Mouse (Mus musculus) heart, embryonic 11.5 days (tissue): ENCODE results near the gene Tmprss6. TPM values are rescaled to one million over a fixed set of nuclear protein-coding genes. Genes with fewer than 3 reads are reported as not detected.
A peak's percentile ranks its signal among the peaks of the same experiment; 100 is the strongest.

Experiments
- ATAC-seq: fragments of 200-750 bp; cut with Nextera tagmentation; replicated peaks from 2 replicates; pipeline ENCODE4 v1.8.0; 2017; ENCODE audit warnings: moderate library complexity; ENCODE audit not compliant: insufficient number of reproducible peaks, low FRiP score, low TSS enrichment
- H3K27ac ChIP-seq: fragments of 300-500 bp; sonication (generic); 2 replicates; pipeline ENCODE4 v1.5.1; 2014; ENCODE audit warnings: mild to moderate bottlenecking, low read depth, low read length
- H3K27me3 ChIP-seq: fragments of 300-500 bp; sonication (generic); 2 replicates; pipeline ENCODE4 v1.6.1; 2014; ENCODE audit warnings: mild to moderate bottlenecking, low read length, mixed read lengths; ENCODE audit not compliant: control insufficient read depth, insufficient read depth
- H3K36me3 ChIP-seq: fragments of 300-500 bp; sonication (generic); 2 replicates; pipeline ENCODE4 v1.6.1; 2014; ENCODE audit warnings: mild to moderate bottlenecking, low read length, moderate library complexity, mixed read lengths; ENCODE audit not compliant: control insufficient read depth, insufficient read depth
- H3K4me1 ChIP-seq: fragments of 300-500 bp; sonication (generic); 2 replicates; pipeline ENCODE4 v1.6.1; 2014; ENCODE audit warnings: low read length; ENCODE audit not compliant: control insufficient read depth, insufficient read depth
- H3K4me2 ChIP-seq: fragments of 300-500 bp; sonication (generic); 2 replicates; pipeline ENCODE4 v1.6.1; 2014; ENCODE audit warnings: mild to moderate bottlenecking, moderate library complexity
- H3K4me3 ChIP-seq: fragments of 300-500 bp; sonication (generic); 2 replicates; pipeline ENCODE4 v1.5.1; 2014; ENCODE audit warnings: low read depth, low read length
- H3K9ac ChIP-seq: fragments of 300-500 bp; sonication (generic); 2 replicates; pipeline ENCODE4 v1.6.1; 2014; ENCODE audit warnings: mild to moderate bottlenecking, low read depth, low read length, moderate library complexity
- H3K9me3 ChIP-seq: fragments of 300-500 bp; sonication (generic); replicated peaks from 2 replicates; pipeline ENCODE4 v1.6.1; 2016; ENCODE audit warnings: low read length; ENCODE audit not compliant: control insufficient read depth
- WGBS: fragments of 180-500 bp; shearing (Covaris S2); extraction: QIAGEN DNeasy Blood & Tissue Kit; methylation state at CpG from one replicate; pipeline ENCODE4 v1.1.7; 2014; ENCODE audit not compliant: insufficient replicate concordance; 5-methylcytosine and 5-hydroxymethylcytosine counted together
- polyA plus RNA-seq: library from polyadenylated mRNA; unstranded; fragments of >200 nt; fragmentation: Nextera tagmentation; extraction: Ambion mirVana; gene quantifications from 2 replicates; pipeline ENCODE4 v1.2.1, GENCODE M21; 2014

Gene Tmprss6
- polyA plus RNA-seq, 1 experiment from 2014 or later, result 0.64 TPM

- Histone ChIP-seq H3K9ac (peak overlapping the region; percentile 30; the same call in 1 of the 2 replicates), H3K27me3 (peaks cover 38% of the 10 kb centered on the region), H3K9me3 (no peaks in the 10 kb centered on the region), H3K36me3 (no peaks in the 10 kb centered on the region), H3K27ac (peak overlapping the region; percentile 78), H3K4me2 (no peak overlapping the region; the same call in 1 of the 2 replicates), H3K4me1 (peaks cover 12% of the 10 kb centered on the region), H3K4me3 (no peak overlapping the region)
- WGBS, result 80% methylated on average over 14 of the region's 14 CpGs
- ATAC-seq, result peak; percentile 80
These were observed 55.2 kb downstream of the Tmprss6 start for GRCm38 (mm10) chr15:78413083-78413718.

- H3K27me3 ChIP-seq, result peaks cover 38% of the 10 kb centered on the region
- no peaks in the 10 kb centered on the region for H3K9me3 ChIP-seq
- no peak for ATAC-seq
- H3K4me2 ChIP-seq, result peak overlapping the region; percentile 74
- no peak overlapping the region for H3K27ac ChIP-seq
- peak overlapping the region; percentile 40 for H3K9ac ChIP-seq
- 10% methylated on average over 12 of the region's 12 CpGs for WGBS
- peaks cover 18% of the 10 kb centered on the region for H3K4me1 ChIP-seq
- peak overlapping the region; percentile 38 for H3K4me3 ChIP-seq
- no peaks in the 10 kb centered on the region for H3K36me3 ChIP-seq
These were observed 58.8 kb downstream of the Tmprss6 start for GRCm38 (mm10) chr15:78409570-78410052.

- peaks cover 30% of the 10 kb centered on the region for H3K4me1 ChIP-seq
- ATAC-seq, result peak; percentile 86
These were observed 62.0 kb downstream of the Tmprss6 start, which contains the start of gene Mpst for GRCm38 (mm10) chr15:78406293-78406934. Gene Mpst, plus strand, starts transcription at chr15:78406416.

GRCm38 (mm10) chr15:78405517-78406211, 62.8 kb downstream of the Tmprss6 start, which contains the start of gene Tst:
Gene Tst, minus strand, starts transcription at chr15:78405907.
- Histone ChIP-seq H3K9ac (peak within 1 kb of the TSS; percentile 85), H3K4me2 (peak within 1 kb of the TSS; percentile 97), H3K36me3 (no peaks in the 10 kb centered on the region), H3K4me3 (peak within 1 kb of the TSS; percentile 69), H3K4me1 (peaks cover 30% of the 10 kb centered on the region), H3K27ac (peak within 1 kb of the TSS; percentile 88), H3K9me3 (no peaks in the 10 kb centered on the region), H3K27me3 (peaks cover 22% of the 10 kb centered on the region)
- ATAC-seq, result peak; percentile 67
- WGBS, result 3% methylated on average over 34 of the region's 34 CpGs

More at GRCm38 (mm10) chr15:78406293-78406934, 62.0 kb downstream of the Tmprss6 start, which contains the start of gene Mpst:
- peaks cover 30% of the 10 kb centered on the region for H3K27me3 ChIP-seq
- peak within 1 kb of the TSS; percentile 88 for H3K27ac ChIP-seq
- peak within 1 kb of the TSS; percentile 69 for H3K4me3 ChIP-seq
- whole genome bisulfite sequencing, result under 1% methylated on average over 40 of the region's 40 CpGs
- peak within 1 kb of the TSS; percentile 97 for H3K4me2 ChIP-seq
- H3K9ac ChIP-seq, result peak within 1 kb of the TSS; percentile 85
- H3K9me3 ChIP-seq, result no peaks in the 10 kb centered on the region
- H3K36me3 ChIP-seq, result no peaks in the 10 kb centered on the region

- Histone ChIP-seq H3K9me3 (no peaks in the 10 kb centered on the region), H3K27ac (no peak overlapping the region), H3K36me3 (no peaks in the 10 kb centered on the region), H3K27me3 (peaks cover 17% of the 10 kb centered on the region), H3K4me2 (peak overlapping the region; percentile 97), H3K4me1 (peaks cover 27% of the 10 kb centered on the region), H3K4me3 (peak overlapping the region; percentile 69), H3K9ac (peak overlapping the region; percentile 85; the same call in 1 of the 2 replicates)
- 52% methylated on average over 11 of the region's 11 CpGs for WGBS
- no peak for ATAC-seq
These were observed 63.3 kb downstream of the Tmprss6 start for GRCm38 (mm10) chr15:78405098-78405497.

- Histone ChIP-seq H3K4me3 (no peak overlapping the region), H3K36me3 (no peaks in the 10 kb centered on the region), H3K4me1 (peaks cover 22% of the 10 kb centered on the region), H3K27ac (peak overlapping the region; percentile 24; the same call in 1 of the 2 replicates), H3K9me3 (no peaks in the 10 kb centered on the region), H3K9ac (no peak overlapping the region), H3K27me3 (peaks cover 5% of the 10 kb centered on the region), H3K4me2 (peak overlapping the region; percentile 0; the same call in 1 of the 2 replicates)
- 52% methylated on average over 1 of the region's 1 CpGs for WGBS
- ATAC-seq, result no peak
These were observed 64.5 kb downstream of the Tmprss6 start for GRCm38 (mm10) chr15:78403896-78404295.

- Histone ChIP-seq H3K27me3 (no peaks in the 10 kb centered on the region), H3K4me2 (0 out of 2 replicates have a peak overlapping the region, but pooled peaks have one; percentile 6), H3K4me3 (no peak overlapping the region), H3K9ac (0 out of 2 replicates have a peak overlapping the region, but pooled peaks have one; percentile 39), H3K36me3 (no peaks in the 10 kb centered on the region), H3K4me1 (peaks cover 22% of the 10 kb centered on the region), H3K9me3 (no peaks in the 10 kb centered on the region), H3K27ac (peak overlapping the region; percentile 24; the same call in 1 of the 2 replicates)
- whole genome bisulfite sequencing, result 47% methylated on average over 3 of the region's 3 CpGs
- ATAC-seq, result no peak
These were observed 65.1 kb downstream of the Tmprss6 start for GRCm38 (mm10) chr15:78403301-78403741.

- ATAC-seq, result no peak
- no peaks in the 10 kb centered on the region for H3K36me3 ChIP-seq
- H3K9me3 ChIP-seq, result no peaks in the 10 kb centered on the region
- peaks cover 22% of the 10 kb centered on the region for H3K4me1 ChIP-seq
- H3K27ac ChIP-seq, result no peak overlapping the region
- 73% methylated on average over 7 of the region's 7 CpGs for WGBS
- H3K9ac ChIP-seq, result no peak overlapping the region
- H3K4me3 ChIP-seq, result no peak overlapping the region
- no peak overlapping the region for H3K4me2 ChIP-seq
- H3K27me3 ChIP-seq, result no peaks in the 10 kb centered on the region
These were observed 66.0 kb downstream of the Tmprss6 start for GRCm38 (mm10) chr15:78402423-78402822.
